Mouse (Mus musculus) right cerebral cortex, postnatal 25 days (tissue): Measurements from ENCODE around the gene Rundc1.
"Not testable (repeated sequence)": the region's sequence is repeated elsewhere in the genome, so short reads cannot be mapped to it uniquely, and the experiment has no call there.

Experiments used
- DNase-seq: peaks from one replicate; pipeline ENCODE4 v3.0.0; 2022

Gene Rundc1

GRCm38 (mm10) chr11:101424925-101425813 is at the start of gene Rundc1, which contains the start of gene Ptges3l:
Gene Rundc1, plus strand, starts transcription at chr11:101425085.
Gene Ptges3l, minus strand, starts transcription at chr11:101425333.
- DNase-seq: peak; percentile 98

- DNase-seq: not testable (repeated sequence)
Observed at GRCm38 (mm10) chr11:101378196-101378595, 46.7 kb upstream of the Rundc1 start.

- DNase-seq: no peak
Observed at GRCm38 (mm10) chr11:101378926-101379325, 46.0 kb upstream of the Rundc1 start.

GRCm38 (mm10) chr11:101381817-101382216 is 43.1 kb upstream of the Rundc1 start:
- no peak for DNase-seq

GRCm38 (mm10) chr11:101395110-101395509 is 29.8 kb upstream of the Rundc1 start:
- peak; percentile 50 for DNase-seq

- no peak for DNase-seq
Observed at GRCm38 (mm10) chr11:101415306-101415705, 9.6 kb upstream of the Rundc1 start.

- DNase-seq: no peak
Observed at GRCm38 (mm10) chr11:101416433-101417100, 8.3 kb upstream of the Rundc1 start.

GRCm38 (mm10) chr11:101417101-101417855 is 7.6 kb upstream of the Rundc1 start, which contains the start of gene Aarsd1:
Gene Aarsd1, minus strand, starts transcription at chr11:101417615.
- peak; percentile 90 for DNase-seq

- DNase-seq: peak; percentile 26
Observed at GRCm38 (mm10) chr11:101418991-101419390, 5.9 kb upstream of the Rundc1 start.

GRCm38 (mm10) chr11:101419610-101420009 is 5.3 kb upstream of the Rundc1 start:
- no peak for DNase-seq

GRCm38 (mm10) chr11:101420148-101420547 is 4.7 kb upstream of the Rundc1 start:
- DNase-seq: no peak

GRCm38 (mm10) chr11:101424105-101424851 is 607 bp upstream of the Rundc1 start, which contains the start of gene Gm27029:
Gene Gm27029, minus strand, starts transcription at chr11:101424796.
- DNase-seq: no peak

GRCm38 (mm10) chr11:101426165-101426564 is 1.3 kb downstream of the Rundc1 start:
- DNase-seq: no peak

- DNase-seq: no peak
Observed at GRCm38 (mm10) chr11:101431327-101431726, 6.4 kb downstream of the Rundc1 start.

- no peak for DNase-seq
Observed at GRCm38 (mm10) chr11:101433396-101433795, 8.5 kb downstream of the Rundc1 start.

GRCm38 (mm10) chr11:101435831-101436230 is 10.9 kb downstream of the Rundc1 start:
- DNase-seq: no peak

- no peak for DNase-seq
Observed at GRCm38 (mm10) chr11:101436916-101437315, 12.0 kb downstream of the Rundc1 start.

- not testable (repeated sequence) for DNase-seq
Observed at GRCm38 (mm10) chr11:101438006-101438405, 13.1 kb downstream of the Rundc1 start.

GRCm38 (mm10) chr11:101441450-101442126 is 16.7 kb downstream of the Rundc1 start:
- not testable (repeated sequence) for DNase-seq

- DNase-seq: peak; percentile 97
Observed at GRCm38 (mm10) chr11:101442127-101442693, 17.3 kb downstream of the Rundc1 start, which contains the start of gene Rpl27. Gene Rpl27, plus strand, starts transcription at chr11:101442298.

GRCm38 (mm10) chr11:101442760-101443159 is 17.9 kb downstream of the Rundc1 start:
- DNase-seq: no peak
